Mouse (Mus musculus) hindbrain, embryonic 12.5 days (tissue): ENCODE data around the gene Dmrt2. TPM values are rescaled to one million over a fixed set of nuclear protein-coding genes. Genes with fewer than 3 reads are reported as not detected.
A peak's percentile ranks its signal among the peaks of the same experiment; 100 is the strongest.

ENCODE experiments used
- ATAC-seq: fragments of 200-750 bp; cut with Nextera tagmentation; 2 replicates; pipeline ENCODE4 v1.8.0; 2017; ENCODE audit warnings: moderate TSS enrichment; ENCODE audit not compliant: low FRiP score
- H3K27ac ChIP-seq: fragments of 300-500 bp; sonication (generic); 2 replicates; pipeline ENCODE4 v1.5.1; 2016; ENCODE audit warnings: mild to moderate bottlenecking
- H3K27me3 ChIP-seq: fragments of 300-500 bp; sonication (generic); 2 replicates; pipeline ENCODE4 v1.6.1; 2016; ENCODE audit warnings: mild to moderate bottlenecking
- H3K36me3 ChIP-seq: fragments of 300-500 bp; sonication (generic); 2 replicates; pipeline ENCODE4 v1.6.1; 2016; ENCODE audit warnings: mild to moderate bottlenecking
- H3K4me1 ChIP-seq: fragments of 300-500 bp; sonication (generic); 2 replicates; pipeline ENCODE4 v1.6.1; 2016
- H3K4me2 ChIP-seq: fragments of 300-500 bp; sonication (generic); replicated peaks from 2 replicates; pipeline ENCODE4 v1.6.1; 2016; ENCODE audit warnings: mild to moderate bottlenecking
- H3K4me3 ChIP-seq: fragments of 300-500 bp; sonication (generic); 2 replicates; pipeline ENCODE4 v1.5.1; 2016; ENCODE audit warnings: mild to moderate bottlenecking
- H3K9ac ChIP-seq: fragments of 300-500 bp; sonication (generic); 2 replicates; pipeline ENCODE4 v1.6.1; 2016; ENCODE audit warnings: mild to moderate bottlenecking, moderate library complexity
- H3K9me3 ChIP-seq: fragments of 300-500 bp; sonication (generic); replicated peaks from 2 replicates; pipeline ENCODE4 v1.6.1; 2016; ENCODE audit warnings: mild to moderate bottlenecking
- WGBS: fragments of 180-500 bp; shearing (Covaris S2); methylation state at CpG from one replicate; pipeline ENCODE4 v1.1.7; 2016; 5-methylcytosine and 5-hydroxymethylcytosine counted together
- polyA plus RNA-seq: library from polyadenylated mRNA; unstranded; fragments of >200 nt; fragmentation: Nextera tagmentation; extraction: Ambion mirVana; gene quantifications from 2 replicates; pipeline ENCODE4 v1.2.1, GENCODE M21; 2016

Dmrt2 gene
- 6.1 and 8.8 TPM in 2 replicates for polyA plus RNA-seq

GRCm38 (mm10) chr19:25672101-25672950 lies at the start of gene Dmrt2:
Gene Dmrt2 (plus strand): TSS chr19:25672411.
- WGBS: under 1% methylated on average over 44 of the region's 44 CpGs
- H3K9ac ChIP-seq: no peak within 1 kb of the TSS

DNA sequence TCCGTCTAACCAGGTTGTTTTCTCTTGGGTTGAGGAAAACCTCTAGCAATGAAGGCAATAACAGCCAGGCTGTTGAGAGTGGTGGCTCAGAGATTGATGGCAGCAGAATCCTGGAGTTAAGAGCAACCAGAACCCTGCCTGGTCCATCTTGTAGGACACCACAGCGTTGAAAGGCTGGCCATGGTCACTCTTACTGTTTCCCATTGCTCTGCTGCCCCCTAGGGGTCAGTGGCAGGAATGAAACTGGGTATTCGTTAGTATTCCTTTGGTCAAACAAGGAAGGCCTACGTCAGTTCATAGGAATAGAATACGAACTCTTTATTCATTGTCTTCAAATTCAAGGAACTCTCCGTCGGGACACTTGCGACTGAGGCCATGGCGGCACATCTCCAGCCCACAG lies 43.7 kb upstream of the Dmrt2 start:
- H3K27me3 ChIP-seq: peaks cover 54% of the 10 kb centered on the region

More at GRCm38 (mm10) chr19:25672101-25672950, at the start of gene Dmrt2:
- Histone ChIP-seq H3K27ac (no peak within 1 kb of the TSS), H3K4me3 (peak within 1 kb of the TSS; percentile 37), H3K36me3 (no peaks in the 10 kb centered on the region), H3K4me1 (peaks cover 19% of the 10 kb centered on the region), H3K4me2 (peak within 1 kb of the TSS; percentile 62), H3K27me3 (peaks cover 97% of the 10 kb centered on the region), H3K9me3 (no peaks in the 10 kb centered on the region)
- peak; percentile 98 for ATAC-seq

GRCm38 (mm10) chr19:25635119-25635518 lies 37.1 kb upstream of the Dmrt2 start:
- Histone ChIP-seq H3K4me2 (peak overlapping the region; percentile 52; the same call in 1 of the 2 replicates), H3K9me3 (no peaks in the 10 kb centered on the region), H3K27ac (no peak overlapping the region), H3K4me3 (no peak overlapping the region), H3K36me3 (no peaks in the 10 kb centered on the region), H3K9ac (no peak overlapping the region), H3K4me1 (peaks cover 2% of the 10 kb centered on the region; the same call in 1 of the 2 replicates), H3K27me3 (0 out of 2 replicates have a peak, but pooled peaks cover 2% of the 10 kb centered on the region)
- 87% methylated on average over 5 of the region's 5 CpGs for WGBS
- ATAC-seq: no peak

More for the DNA sequence above, 43.7 kb upstream of the Dmrt2 start:
- no peaks in the 10 kb centered on the region for H3K4me1 ChIP-seq
- 13% methylated on average over 9 of the region's 9 CpGs for WGBS
- no peak overlapping the region for H3K4me3 ChIP-seq
- H3K9ac ChIP-seq: no peak overlapping the region
- H3K27ac ChIP-seq: no peak overlapping the region
- H3K9me3 ChIP-seq: no peaks in the 10 kb centered on the region
- H3K4me2 ChIP-seq: no peak overlapping the region
- no peak for ATAC-seq
- H3K36me3 ChIP-seq: no peaks in the 10 kb centered on the region

DNA sequence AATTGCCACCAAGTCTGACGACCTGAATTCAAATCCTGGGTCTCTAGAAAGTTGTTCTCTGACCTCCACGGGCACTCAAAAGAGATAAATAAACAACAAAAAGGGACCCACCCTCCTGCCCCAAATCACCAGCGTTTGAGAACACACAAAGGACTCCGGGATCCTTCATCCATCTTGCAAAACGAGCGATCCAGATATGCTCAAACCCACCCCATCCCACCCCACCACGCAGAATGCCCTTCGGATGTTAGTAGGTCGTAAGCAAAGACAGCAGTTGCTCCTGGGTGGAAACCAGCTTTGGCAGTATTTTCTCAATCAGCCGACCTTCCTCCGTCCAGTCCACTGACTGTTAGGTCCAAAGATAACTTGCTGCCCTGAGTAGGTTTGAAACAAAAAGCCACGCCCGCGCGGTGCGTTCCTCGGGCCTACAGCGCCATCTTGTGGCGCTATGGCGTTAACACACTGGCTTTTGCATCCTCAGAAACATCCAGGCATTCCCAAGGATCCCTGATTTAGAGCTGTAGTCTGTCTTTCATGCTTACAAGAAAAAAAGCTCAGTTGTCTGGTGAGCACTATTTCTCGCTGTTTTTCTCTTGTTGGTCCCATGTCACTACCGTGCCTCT lies 36.5 kb upstream of the Dmrt2 start:
- Histone ChIP-seq H3K9ac (peak overlapping the region; percentile 58; the same call in 1 of the 2 replicates), H3K4me3 (peak overlapping the region; percentile 31), H3K4me1 (peaks cover 2% of the 10 kb centered on the region; the same call in 1 of the 2 replicates), H3K36me3 (no peaks in the 10 kb centered on the region), H3K9me3 (no peaks in the 10 kb centered on the region), H3K27ac (no peak overlapping the region), H3K27me3 (0 out of 2 replicates have a peak, but pooled peaks cover 2% of the 10 kb centered on the region), H3K4me2 (peak overlapping the region; percentile 52)
- peak; percentile 73 for ATAC-seq
- WGBS: 13% methylated on average over 22 of the region's 22 CpGs

DNA sequence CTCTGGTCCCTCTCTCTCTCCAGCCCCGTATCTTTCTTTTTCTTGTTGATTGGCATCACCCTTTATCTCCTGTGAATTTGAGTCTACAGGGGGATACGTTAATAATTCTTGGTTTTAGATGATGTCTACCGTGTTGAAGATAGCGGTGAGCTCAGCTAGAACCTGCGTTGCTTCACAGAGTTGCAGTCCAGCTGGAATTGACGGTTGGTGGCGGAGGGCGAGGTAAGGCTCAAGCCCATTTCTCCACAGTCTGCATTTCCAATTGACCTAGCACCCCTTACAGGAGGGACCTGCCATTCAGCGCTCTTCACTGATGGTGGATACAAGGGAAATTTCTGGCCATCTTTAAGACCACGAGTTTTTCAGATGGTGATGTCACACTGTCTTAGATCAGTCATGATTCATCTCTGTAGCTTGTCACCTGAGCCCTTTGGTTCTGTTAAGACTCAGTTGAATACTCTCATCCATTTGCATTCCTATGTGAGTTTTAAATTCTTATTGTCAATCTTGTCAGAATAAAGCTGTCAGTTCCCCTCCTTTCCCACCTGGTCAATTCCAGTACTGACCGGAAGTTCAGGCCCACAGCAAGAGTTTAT lies 33.3 kb upstream of the Dmrt2 start:
- no peaks in the 10 kb centered on the region for H3K9me3 ChIP-seq
- H3K4me3 ChIP-seq: no peak overlapping the region
- H3K9ac ChIP-seq: no peak overlapping the region
- no peak for ATAC-seq
- H3K4me1 ChIP-seq: peaks cover 2% of the 10 kb centered on the region; the same call in 1 of the 2 replicates
- WGBS: 76% methylated on average over 11 of the region's 11 CpGs
- H3K27me3 ChIP-seq: 0 out of 2 replicates have a peak, but pooled peaks cover 2% of the 10 kb centered on the region
- H3K27ac ChIP-seq: no peak overlapping the region
- H3K36me3 ChIP-seq: no peaks in the 10 kb centered on the region
- no peak overlapping the region for H3K4me2 ChIP-seq

GRCm38 (mm10) chr19:25641786-25642185 lies 30.4 kb upstream of the Dmrt2 start:
- 89% methylated on average over 6 of the region's 6 CpGs for WGBS
- Histone ChIP-seq H3K27ac (no peak overlapping the region), H3K4me1 (no peaks in the 10 kb centered on the region), H3K4me2 (no peak overlapping the region), H3K27me3 (0 out of 2 replicates have a peak, but pooled peaks cover 2% of the 10 kb centered on the region), H3K9ac (no peak overlapping the region), H3K36me3 (no peaks in the 10 kb centered on the region), H3K4me3 (no peak overlapping the region), H3K9me3 (no peaks in the 10 kb centered on the region)
- no peak for ATAC-seq

- Histone ChIP-seq H3K4me3 (no peak overlapping the region), H3K27ac (no peak overlapping the region), H3K27me3 (no peaks in the 10 kb centered on the region), H3K4me2 (no peak overlapping the region), H3K36me3 (no peaks in the 10 kb centered on the region), H3K4me1 (no peaks in the 10 kb centered on the region), H3K9ac (no peak overlapping the region), H3K9me3 (no peaks in the 10 kb centered on the region)
- no peak for ATAC-seq
- WGBS: 69% methylated on average over 3 of the region's 3 CpGs
These were observed 25.1 kb upstream of the Dmrt2 start for GRCm38 (mm10) chr19:25647136-25647535.

DNA sequence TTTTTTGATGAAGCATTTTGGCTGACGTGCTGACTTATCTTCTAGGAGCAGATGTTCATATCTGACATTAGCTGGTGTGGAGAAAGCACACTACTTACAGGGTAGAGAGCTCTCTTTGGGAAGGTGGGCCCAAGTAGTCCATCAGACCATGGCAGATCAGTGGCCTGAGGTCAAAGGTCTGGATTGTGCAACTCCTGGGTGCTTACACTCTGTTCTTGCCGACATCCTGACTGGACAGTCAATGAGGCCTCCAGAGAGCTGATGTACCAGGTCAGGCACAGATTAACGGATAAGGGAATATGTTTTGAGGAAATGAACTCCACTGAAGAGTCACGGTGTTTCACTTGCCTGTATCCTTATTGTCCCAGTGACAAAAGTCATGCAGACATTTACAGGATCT lies 23.5 kb upstream of the Dmrt2 start:
- no peak overlapping the region for H3K4me2 ChIP-seq
- no peaks in the 10 kb centered on the region for H3K9me3 ChIP-seq
- ATAC-seq: no peak
- H3K27ac ChIP-seq: no peak overlapping the region
- no peak overlapping the region for H3K9ac ChIP-seq
- no peaks in the 10 kb centered on the region for H3K4me1 ChIP-seq
- no peaks in the 10 kb centered on the region for H3K36me3 ChIP-seq
- no peak overlapping the region for H3K4me3 ChIP-seq
- 73% methylated on average over 4 of the region's 4 CpGs for WGBS
- no peaks in the 10 kb centered on the region for H3K27me3 ChIP-seq

DNA sequence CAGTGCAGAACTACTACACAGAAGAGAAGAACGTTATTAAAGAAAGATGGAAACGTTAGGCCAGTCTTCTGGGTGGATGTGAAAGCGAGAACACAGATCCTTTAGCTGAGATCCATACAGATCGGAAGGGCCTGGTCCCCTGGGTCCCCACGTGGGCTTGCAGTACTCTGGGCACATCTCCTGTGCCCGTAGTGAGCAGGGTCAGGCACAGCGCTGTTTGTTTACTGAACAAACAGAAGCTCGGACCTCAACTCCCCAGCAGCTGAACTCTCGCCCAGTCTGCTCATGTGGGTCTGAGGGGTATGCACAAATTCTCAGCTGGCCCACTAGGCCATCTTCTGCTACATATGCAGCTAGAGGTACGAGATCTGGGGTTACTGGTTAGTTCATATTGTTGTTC lies 21.7 kb upstream of the Dmrt2 start:
- H3K27ac ChIP-seq: no peak overlapping the region
- H3K36me3 ChIP-seq: no peaks in the 10 kb centered on the region
- H3K4me1 ChIP-seq: 0 out of 2 replicates have a peak, but pooled peaks cover 9% of the 10 kb centered on the region
- H3K9ac ChIP-seq: no peak overlapping the region
- H3K4me3 ChIP-seq: no peak overlapping the region
- WGBS: 66% methylated on average over 10 of the region's 10 CpGs
- no peak for ATAC-seq
- H3K4me2 ChIP-seq: no peak overlapping the region
- H3K9me3 ChIP-seq: no peaks in the 10 kb centered on the region
- H3K27me3 ChIP-seq: no peaks in the 10 kb centered on the region

DNA sequence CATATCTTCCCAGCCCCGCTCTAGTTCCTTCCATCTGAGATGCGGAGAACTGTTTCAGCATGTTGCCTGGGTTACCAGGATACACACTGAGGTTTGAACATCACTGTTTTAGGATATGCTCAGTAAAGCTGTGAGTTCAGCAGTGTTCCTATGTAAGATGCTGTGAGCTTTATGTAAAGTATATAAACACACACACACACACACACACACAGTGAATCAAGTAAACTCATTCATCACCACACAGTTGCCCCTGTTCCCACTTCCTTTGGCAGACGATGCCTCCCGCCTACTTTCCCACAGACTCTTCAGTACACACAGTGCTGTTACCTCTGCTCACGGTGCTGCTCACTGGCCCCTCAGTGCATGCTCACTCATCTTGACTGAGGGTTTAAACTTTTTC lies 19.7 kb upstream of the Dmrt2 start:
- no peak overlapping the region for H3K4me2 ChIP-seq
- no peak for ATAC-seq
- H3K27ac ChIP-seq: no peak overlapping the region
- 0 out of 2 replicates have a peak, but pooled peaks cover 9% of the 10 kb centered on the region for H3K4me1 ChIP-seq
- no peak overlapping the region for H3K4me3 ChIP-seq
- no peaks in the 10 kb centered on the region for H3K27me3 ChIP-seq
- H3K36me3 ChIP-seq: no peaks in the 10 kb centered on the region
- 74% methylated on average over 5 of the region's 5 CpGs for WGBS
- no peaks in the 10 kb centered on the region for H3K9me3 ChIP-seq
- H3K9ac ChIP-seq: no peak overlapping the region

DNA sequence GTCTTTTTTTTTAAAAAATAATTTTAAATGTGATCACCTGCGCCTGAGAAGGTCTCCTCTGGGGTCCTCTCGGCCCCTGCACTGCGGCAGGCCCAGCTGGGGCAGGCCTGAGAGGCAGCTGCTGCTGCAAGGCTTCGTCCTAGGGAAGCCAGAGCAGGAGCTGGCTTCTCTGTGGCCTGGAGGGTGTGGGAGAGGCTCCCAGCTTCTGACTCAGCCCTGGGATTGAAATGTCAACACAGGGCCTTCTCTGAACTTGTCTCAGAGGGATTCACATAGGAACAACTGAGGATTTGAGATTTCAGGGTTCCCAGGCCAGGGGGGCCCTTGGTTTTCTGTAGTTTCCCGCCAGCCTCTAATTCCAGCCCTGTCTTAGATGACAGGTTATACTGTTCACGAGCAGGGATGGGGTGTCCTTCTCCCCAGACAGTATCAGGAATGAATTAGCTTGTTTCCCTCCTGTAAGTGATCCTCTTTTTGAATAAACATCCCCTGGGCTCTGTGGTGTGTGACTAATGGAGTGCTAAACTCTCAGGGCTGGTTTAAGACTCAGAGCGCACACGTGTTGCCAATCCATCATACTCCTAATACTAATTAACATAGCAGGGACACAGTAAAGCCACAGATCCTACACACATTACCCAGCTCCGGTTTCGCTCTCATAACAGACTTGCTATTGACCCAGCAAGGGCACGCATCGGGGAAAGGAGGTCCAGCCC lies 18.0 kb upstream of the Dmrt2 start:
- Histone ChIP-seq H3K36me3 (no peaks in the 10 kb centered on the region), H3K4me1 (0 out of 2 replicates have a peak, but pooled peaks cover 9% of the 10 kb centered on the region), H3K4me3 (no peak overlapping the region), H3K9ac (no peak overlapping the region), H3K27ac (no peak overlapping the region), H3K4me2 (no peak overlapping the region), H3K9me3 (no peaks in the 10 kb centered on the region), H3K27me3 (no peaks in the 10 kb centered on the region)
- WGBS: 51% methylated on average over 12 of the region's 12 CpGs
- no peak for ATAC-seq
